Mouse (Mus musculus) stomach, postnatal 0 days (tissue): Measurements from ENCODE around the gene Pkib.

Experiments used
- CTCF ChIP-seq: IDR thresholded peaks from 2 replicates; pipeline ENCODE4 v1.5.1; 2016; ENCODE audit warnings: antibody characterized with exemption, low read depth, mild to moderate bottlenecking, moderate library complexity
- EP300 ChIP-seq: optimal IDR thresholded peaks from 2 replicates; pipeline ENCODE3; 2016; ENCODE audit warnings: antibody characterized with exemption

- TF ChIP-seq CTCF (no peak), EP300 (no peak)
These were observed 131.3 kb downstream of the Pkib start for GRCm38 (mm10) chr10:57763044-57763443.
